Mouse (Mus musculus) small intestine, adult 2 months (tissue): ENCODE measurements around the gene 4930469K13Rik.

Source experiments
- CTCF ChIP-seq: fragments of 200-500 bp; IDR thresholded peaks from 2 replicates; pipeline ENCODE4 v1.5.1; 2012; ENCODE audit warnings: low read depth, mild to moderate bottlenecking, control low read depth, inconsistent platforms, low read length, moderate library complexity, mixed read lengths; ENCODE audit not compliant: insufficient replicate concordance, insufficient read length; ENCODE audit errors: extremely low read depth
- POLR2A ChIP-seq: fragments of 200-500 bp; IDR thresholded peaks from 2 replicates; pipeline ENCODE4 v1.6.1; 2012; ENCODE audit warnings: low read depth, mild to moderate bottlenecking, control low read depth, inconsistent platforms, low read length, moderate library complexity

DNA sequence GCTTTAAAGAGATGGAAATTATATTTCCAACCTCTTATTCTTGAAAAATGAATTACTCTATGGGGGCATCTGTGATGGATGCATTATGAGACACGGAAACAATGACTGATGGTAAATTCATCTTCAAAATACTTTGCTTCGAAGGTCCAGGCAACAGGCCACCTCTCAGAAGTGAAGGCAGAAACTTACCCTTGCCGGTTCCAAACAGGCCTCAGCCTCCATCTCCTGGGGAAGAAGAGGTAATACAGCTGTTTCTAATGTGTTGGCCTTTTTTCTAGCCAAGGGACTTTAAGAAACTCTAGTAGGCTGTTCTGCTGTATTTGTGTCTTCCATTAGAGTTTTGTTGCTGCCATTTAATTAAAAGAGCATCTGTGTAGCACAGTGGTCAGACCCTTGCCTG lies 11.3 kb downstream of the 4930469K13Rik start:
- TF ChIP-seq CTCF, result no peak
- no peak for TF ChIP-seq POLR2A
